Mouse (Mus musculus) midbrain, embryonic 10.5 days (tissue): ENCODE results near the gene Rlim. TPM values are rescaled to one million over a fixed set of nuclear protein-coding genes. Genes with fewer than 3 reads are reported as not detected.
A peak's percentile ranks its signal among the peaks of the same experiment; 100 is the strongest.

ENCODE experiments used
- DNase-seq: peaks from one replicate; pipeline ENCODE4 v3.0.0-alpha.2; 2017; ENCODE audit warnings: low spot score
- H3K27ac ChIP-seq: fragments of 300-500 bp; sonication (generic); replicated peaks from 2 replicates; pipeline ENCODE4 v1.5.1; 2016; ENCODE audit warnings: mild to moderate bottlenecking
- H3K27me3 ChIP-seq: fragments of 300-500 bp; sonication (generic); 2 replicates; pipeline ENCODE4 v1.6.1; 2016; ENCODE audit warnings: low read depth, mild to moderate bottlenecking; ENCODE audit not compliant: poor library complexity, severe bottlenecking
- H3K36me3 ChIP-seq: fragments of 300-500 bp; sonication (generic); 2 replicates; pipeline ENCODE4 v1.6.1; 2016; ENCODE audit warnings: mild to moderate bottlenecking, moderate library complexity
- H3K4me1 ChIP-seq: fragments of 300-500 bp; sonication (generic); 2 replicates; pipeline ENCODE4 v1.6.1; 2016
- H3K4me3 ChIP-seq: fragments of 300-500 bp; sonication (generic); 2 replicates; pipeline ENCODE4 v1.5.1; 2016; ENCODE audit warnings: mild to moderate bottlenecking, moderate library complexity
- H3K9me3 ChIP-seq: fragments of 300-500 bp; sonication (generic); replicated peaks from 2 replicates; pipeline ENCODE4 v1.6.1; 2016; ENCODE audit warnings: mild to moderate bottlenecking
- WGBS: fragments of 180-500 bp; shearing (Covaris S2); methylation state at CpG from one replicate; pipeline ENCODE4 v1.1.7; 2016; 5-methylcytosine and 5-hydroxymethylcytosine counted together
- polyA plus RNA-seq: library from polyadenylated mRNA; unstranded; fragments of >200 nt; fragmentation: Nextera tagmentation; extraction: Ambion mirVana; gene quantifications from 2 replicates; pipeline ENCODE4 v1.2.1, GENCODE M21; 2016

Rlim gene
- 31.0 and 36.0 TPM in 2 replicates for polyA plus RNA-seq

GRCm38 (mm10) chrX:103981169-103981689 is at the start of gene Rlim:
Rlim (minus strand) TSS chrX:103981284.
- 0 out of 2 replicates have a peak, but pooled peaks cover 4% of the 10 kb centered on the region for H3K9me3 ChIP-seq
- H3K27me3 ChIP-seq, result peaks cover 97% of the 10 kb centered on the region
- H3K27ac ChIP-seq, result peak within 1 kb of the TSS; percentile 92
- H3K36me3 ChIP-seq, result peaks cover 27% of the 10 kb centered on the region
- peak within 1 kb of the TSS; percentile 79 for H3K4me3 ChIP-seq
- WGBS, result 30% methylated on average over 27 of the region's 27 CpGs
- peak; percentile 90 for DNase-seq
- peaks cover 3% of the 10 kb centered on the region for H3K4me1 ChIP-seq

GRCm38 (mm10) chrX:104017196-104017595 is 36.1 kb upstream of the Rlim start:
- WGBS, result 75% methylated on average over 1 of the region's 1 CpGs
- Histone ChIP-seq H3K27me3 (peaks cover 99% of the 10 kb centered on the region), H3K36me3 (no peaks in the 10 kb centered on the region), H3K4me1 (no peaks in the 10 kb centered on the region), H3K27ac (no peak overlapping the region), H3K4me3 (no peak overlapping the region), H3K9me3 (no peaks in the 10 kb centered on the region)
- no peak for DNase-seq

GRCm38 (mm10) chrX:104015048-104015447 is 34.0 kb upstream of the Rlim start:
- no peaks in the 10 kb centered on the region for H3K4me1 ChIP-seq
- 86% methylated on average over 4 of the region's 4 CpGs for WGBS
- peaks cover 99% of the 10 kb centered on the region for H3K27me3 ChIP-seq

GRCm38 (mm10) chrX:104013318-104013811 is 32.3 kb upstream of the Rlim start:
- WGBS, result 67% methylated on average over 4 of the region's 4 CpGs
- peaks cover 99% of the 10 kb centered on the region for H3K27me3 ChIP-seq
- DNase-seq, result peak; percentile 18

More at GRCm38 (mm10) chrX:104015048-104015447, 34.0 kb upstream of the Rlim start:
- Histone ChIP-seq H3K27ac (no peak overlapping the region), H3K36me3 (no peaks in the 10 kb centered on the region), H3K9me3 (no peaks in the 10 kb centered on the region), H3K4me3 (no peak overlapping the region)
- no peak for DNase-seq

GRCm38 (mm10) chrX:103994741-103995140 is 13.7 kb upstream of the Rlim start:
- H3K4me3 ChIP-seq, result no peak overlapping the region
- H3K27me3 ChIP-seq, result peaks cover 87% of the 10 kb centered on the region
- no peaks in the 10 kb centered on the region for H3K9me3 ChIP-seq
- H3K4me1 ChIP-seq, result no peaks in the 10 kb centered on the region
- DNase-seq, result no peak
- no peaks in the 10 kb centered on the region for H3K36me3 ChIP-seq
- 76% methylated on average over 3 of the region's 3 CpGs for WGBS
- H3K27ac ChIP-seq, result no peak overlapping the region

More at GRCm38 (mm10) chrX:104013318-104013811, 32.3 kb upstream of the Rlim start:
- no peak overlapping the region for H3K27ac ChIP-seq
- H3K36me3 ChIP-seq, result no peaks in the 10 kb centered on the region
- H3K4me3 ChIP-seq, result no peak overlapping the region
- H3K9me3 ChIP-seq, result no peaks in the 10 kb centered on the region; the same call in 1 of the 2 replicates
- no peaks in the 10 kb centered on the region for H3K4me1 ChIP-seq

- Histone ChIP-seq H3K4me1 (no peaks in the 10 kb centered on the region), H3K27me3 (peaks cover 87% of the 10 kb centered on the region), H3K4me3 (no peak overlapping the region), H3K36me3 (no peaks in the 10 kb centered on the region), H3K9me3 (no peaks in the 10 kb centered on the region), H3K27ac (no peak overlapping the region)
- DNase-seq, result no peak
- 67% methylated on average over 6 of the region's 6 CpGs for WGBS
Measured at GRCm38 (mm10) chrX:103993864-103994263, 12.8 kb upstream of the Rlim start.

- WGBS, result 44% methylated on average over 10 of the region's 10 CpGs
- peak; percentile 16 for DNase-seq
- Histone ChIP-seq H3K36me3 (no peaks in the 10 kb centered on the region), H3K9me3 (no peaks in the 10 kb centered on the region), H3K27me3 (peaks cover 87% of the 10 kb centered on the region), H3K4me3 (no peak overlapping the region), H3K4me1 (peaks cover 5% of the 10 kb centered on the region; the same call in 1 of the 2 replicates), H3K27ac (no peak overlapping the region)
Measured at GRCm38 (mm10) chrX:103991702-103992101, 10.6 kb upstream of the Rlim start.

- no peak for DNase-seq
- H3K9me3 ChIP-seq, result no peaks in the 10 kb centered on the region
- H3K4me1 ChIP-seq, result peaks cover 13% of the 10 kb centered on the region
- no peaks in the 10 kb centered on the region for H3K36me3 ChIP-seq
- H3K4me3 ChIP-seq, result no peak overlapping the region
- H3K27ac ChIP-seq, result no peak overlapping the region
- WGBS, result 68% methylated on average over 2 of the region's 2 CpGs
- H3K27me3 ChIP-seq, result peaks cover 87% of the 10 kb centered on the region
Measured at GRCm38 (mm10) chrX:103990392-103990791, 9.3 kb upstream of the Rlim start.

- H3K27me3 ChIP-seq, result peaks cover 89% of the 10 kb centered on the region
- H3K36me3 ChIP-seq, result no peaks in the 10 kb centered on the region
- no peak overlapping the region for H3K4me3 ChIP-seq
- H3K9me3 ChIP-seq, result no peaks in the 10 kb centered on the region
- WGBS, result 28% methylated on average over 12 of the region's 12 CpGs
- peaks cover 13% of the 10 kb centered on the region for H3K4me1 ChIP-seq
- DNase-seq, result peak; percentile 13
- no peak overlapping the region for H3K27ac ChIP-seq
Measured at GRCm38 (mm10) chrX:103987215-103987964, 6.3 kb upstream of the Rlim start.

- Histone ChIP-seq H3K27ac (no peak overlapping the region), H3K4me3 (no peak overlapping the region), H3K27me3 (peaks cover 94% of the 10 kb centered on the region), H3K9me3 (no peaks in the 10 kb centered on the region), H3K36me3 (no peaks in the 10 kb centered on the region), H3K4me1 (peaks cover 13% of the 10 kb centered on the region)
- no peak for DNase-seq
- WGBS, result 24% methylated on average over 6 of the region's 6 CpGs
Measured at GRCm38 (mm10) chrX:103986159-103986558, 5.1 kb upstream of the Rlim start.

- WGBS, result 27% methylated on average over 5 of the region's 5 CpGs
- Histone ChIP-seq H3K27me3 (peaks cover 100% of the 10 kb centered on the region), H3K4me3 (no peak overlapping the region), H3K36me3 (no peaks in the 10 kb centered on the region), H3K9me3 (0 out of 2 replicates have a peak, but pooled peaks cover 4% of the 10 kb centered on the region), H3K4me1 (peaks cover 13% of the 10 kb centered on the region), H3K27ac (no peak overlapping the region)
- DNase-seq, result no peak
Measured at GRCm38 (mm10) chrX:103984992-103985391, 3.9 kb upstream of the Rlim start.

- Histone ChIP-seq H3K4me1 (peaks cover 8% of the 10 kb centered on the region), H3K27ac (peak overlapping the region; percentile 92), H3K36me3 (peaks cover 21% of the 10 kb centered on the region), H3K27me3 (peaks cover 98% of the 10 kb centered on the region), H3K4me3 (peak overlapping the region; percentile 79), H3K9me3 (0 out of 2 replicates have a peak, but pooled peaks cover 4% of the 10 kb centered on the region)
- no peak for DNase-seq
- 82% methylated on average over 10 of the region's 10 CpGs for WGBS
Measured at GRCm38 (mm10) chrX:103981806-103982205, 722 bp upstream of the Rlim start.
